Mouse (Mus musculus) kidney, postnatal 0 days (tissue): ENCODE measurements at regions not wholly inside any gene's neighbourhood (a gene's known extent, or its start where the extent isn't known, plus 50 kb on each side); places are given as distances from the start of the nearest gene placed in this dataset.
A peak's percentile ranks its signal among the peaks of the same experiment; 100 is the strongest.

Experiments used
- ATAC-seq: fragments of 200-750 bp; cut with Nextera tagmentation; replicated peaks from 2 replicates; pipeline ENCODE4 v1.8.0; 2017; ENCODE audit warnings: low read depth, moderate number of reproducible peaks, moderate TSS enrichment, moderate library complexity; ENCODE audit not compliant: low FRiP score
- DNase-seq: peaks from one replicate; pipeline ENCODE4 v3.0.0-alpha.2; 2016; ENCODE audit warnings: low spot score
- H3K27ac ChIP-seq: fragments of 300-500 bp; sonication (generic); 2 replicates; pipeline ENCODE4 v1.5.1; 2014; ENCODE audit warnings: mild to moderate bottlenecking
- H3K27me3 ChIP-seq: fragments of 300-500 bp; sonication (generic); 2 replicates; pipeline ENCODE4 v1.6.1; 2014; ENCODE audit warnings: low read length, mixed read lengths; ENCODE audit not compliant: insufficient read depth
- H3K36me3 ChIP-seq: fragments of 300-500 bp; sonication (generic); 2 replicates; pipeline ENCODE4 v1.6.1; 2014; ENCODE audit warnings: low read length, mixed read lengths; ENCODE audit not compliant: insufficient read depth
- H3K4me1 ChIP-seq: fragments of 300-500 bp; sonication (generic); replicated peaks from 2 replicates; pipeline ENCODE4 v1.6.1; 2014; ENCODE audit warnings: antibody characterized with exemption, low read length, mixed read lengths; ENCODE audit not compliant: insufficient read depth
- H3K4me2 ChIP-seq: fragments of 300-500 bp; sonication (generic); 2 replicates; pipeline ENCODE4 v1.6.1; 2014; ENCODE audit warnings: mild to moderate bottlenecking, low read length, moderate library complexity, mixed read lengths
- H3K4me3 ChIP-seq: fragments of 300-500 bp; sonication (generic); replicated peaks from 2 replicates; pipeline ENCODE4 v1.5.1; 2014; ENCODE audit warnings: low read depth, low read length
- H3K9ac ChIP-seq: fragments of 300-500 bp; sonication (generic); 2 replicates; pipeline ENCODE4 v1.6.1; 2014; ENCODE audit warnings: low read depth, low read length
- H3K9me3 ChIP-seq: fragments of 300-500 bp; sonication (generic); replicated peaks from 2 replicates; pipeline ENCODE4 v1.6.1; 2016; ENCODE audit warnings: low read length, inconsistent platforms, mixed read lengths
- CTCF ChIP-seq: IDR thresholded peaks from 2 replicates; pipeline ENCODE4 v1.5.1; 2016; ENCODE audit warnings: antibody characterized with exemption, low read depth, mild to moderate bottlenecking, moderate library complexity
- WGBS: fragments of 180-500 bp; shearing (Covaris S2); extraction: QIAGEN DNeasy Blood & Tissue Kit; methylation state at CpG from one replicate; pipeline ENCODE4 v1.1.7; 2014; 5-methylcytosine and 5-hydroxymethylcytosine counted together

- Histone ChIP-seq H3K36me3 (no peaks in the 10 kb centered on the region), H3K9me3 (no peaks in the 10 kb centered on the region), H3K4me1 (no peaks in the 10 kb centered on the region), H3K27ac (no peak overlapping the region), H3K9ac (no peak overlapping the region), H3K4me3 (no peak overlapping the region), H3K27me3 (no peaks in the 10 kb centered on the region), H3K4me2 (no peak overlapping the region)
- DNase-seq (no peak), ATAC-seq (no peak)
- no peak for TF ChIP-seq CTCF
- WGBS = 98% methylated on average over 1 of the region's 1 CpGs
Observed at GRCm38 (mm10) chr1:76508821-76509220, 962.8 kb downstream of the Slc4a3 start.

- ATAC-seq = no peak
- no peak overlapping the region for H3K4me2 ChIP-seq
- no peaks in the 10 kb centered on the region for H3K9me3 ChIP-seq
- no peaks in the 10 kb centered on the region for H3K27me3 ChIP-seq
- 83% methylated on average over 3 of the region's 3 CpGs for WGBS
- H3K4me1 ChIP-seq = no peaks in the 10 kb centered on the region
- no peak overlapping the region for H3K27ac ChIP-seq
- H3K4me3 ChIP-seq = no peak overlapping the region
- no peak for TF ChIP-seq CTCF
- no peaks in the 10 kb centered on the region for H3K36me3 ChIP-seq
- H3K9ac ChIP-seq = no peak overlapping the region
- no peak for DNase-seq
Observed at GRCm38 (mm10) chr1:76509486-76509885, 963.4 kb downstream of the Slc4a3 start.

- Histone ChIP-seq H3K4me2 (no peak overlapping the region), H3K4me3 (no peak overlapping the region), H3K9me3 (no peaks in the 10 kb centered on the region), H3K36me3 (no peaks in the 10 kb centered on the region), H3K9ac (no peak overlapping the region), H3K4me1 (no peaks in the 10 kb centered on the region), H3K27ac (no peak overlapping the region), H3K27me3 (no peaks in the 10 kb centered on the region)
- 64% methylated on average over 1 of the region's 1 CpGs for WGBS
- TF ChIP-seq CTCF = no peak
- no peak for ATAC-seq
- DNase-seq = no peak
Observed at GRCm38 (mm10) chr1:76512156-76512555, 966.1 kb downstream of the Slc4a3 start.

- H3K9me3 ChIP-seq = no peaks in the 10 kb centered on the region
- H3K27ac ChIP-seq = no peak overlapping the region
- DNase-seq (no peak), ATAC-seq (no peak)
- H3K36me3 ChIP-seq = no peaks in the 10 kb centered on the region
- H3K4me1 ChIP-seq = no peaks in the 10 kb centered on the region
- no peak overlapping the region for H3K9ac ChIP-seq
- 89% methylated on average over 2 of the region's 2 CpGs for WGBS
- TF ChIP-seq CTCF = no peak
- no peak overlapping the region for H3K4me2 ChIP-seq
- no peak overlapping the region for H3K4me3 ChIP-seq
- H3K27me3 ChIP-seq = no peaks in the 10 kb centered on the region
Observed at GRCm38 (mm10) chr1:76513490-76513889, 967.4 kb downstream of the Slc4a3 start.

GRCm38 (mm10) chr1:76529531-76529930 lies 983.5 kb downstream of the Slc4a3 start:
- Histone ChIP-seq H3K4me1 (no peaks in the 10 kb centered on the region), H3K9ac (no peak overlapping the region), H3K4me3 (no peak overlapping the region), H3K36me3 (no peaks in the 10 kb centered on the region), H3K27ac (no peak overlapping the region), H3K27me3 (no peaks in the 10 kb centered on the region), H3K9me3 (no peaks in the 10 kb centered on the region), H3K4me2 (no peak overlapping the region)
- DNase-seq (peak; percentile 61), ATAC-seq (no peak)
- 14% methylated on average over 9 of the region's 9 CpGs for WGBS
- no peak for TF ChIP-seq CTCF

- Histone ChIP-seq H3K27ac (no peak overlapping the region), H3K4me2 (no peak overlapping the region), H3K4me3 (no peak overlapping the region), H3K36me3 (no peaks in the 10 kb centered on the region), H3K9me3 (no peaks in the 10 kb centered on the region), H3K9ac (no peak overlapping the region), H3K27me3 (no peaks in the 10 kb centered on the region), H3K4me1 (no peaks in the 10 kb centered on the region)
- 49% methylated on average over 6 of the region's 6 CpGs for WGBS
- ATAC-seq = no peak
- no peak for DNase-seq
- TF ChIP-seq CTCF = no peak
Observed at GRCm38 (mm10) chr1:76530342-76530741, 984.3 kb downstream of the Slc4a3 start.

- H3K4me1 ChIP-seq = no peaks in the 10 kb centered on the region
- H3K36me3 ChIP-seq = no peaks in the 10 kb centered on the region
- H3K4me2 ChIP-seq = no peak overlapping the region
- H3K27ac ChIP-seq = no peak overlapping the region
- H3K27me3 ChIP-seq = no peaks in the 10 kb centered on the region
- DNase-seq (no peak), ATAC-seq (0 out of 2 replicates have a peak, but pooled peaks have one; percentile 21)
- WGBS = 65% methylated on average over 4 of the region's 4 CpGs
- no peak for TF ChIP-seq CTCF
- H3K9me3 ChIP-seq = no peaks in the 10 kb centered on the region
- no peak overlapping the region for H3K4me3 ChIP-seq
- no peak overlapping the region for H3K9ac ChIP-seq
Observed at GRCm38 (mm10) chr1:76535522-76535956, 979.3 kb downstream of the Epha4 start.
